Mouse (Mus musculus): ENCODE data around the gene Cyp2j12. TPM values are rescaled to one million over a fixed set of nuclear protein-coding genes. Genes with fewer than 3 reads are reported as not detected.
"Not testable (repeated sequence)": the region's sequence is repeated elsewhere in the genome, so short reads cannot be mapped to it uniquely, and the experiment has no call there.

Cyp2j12 gene
- polyA plus RNA-seq, 1 experiment from 2014 or later, result not detected

DNA sequence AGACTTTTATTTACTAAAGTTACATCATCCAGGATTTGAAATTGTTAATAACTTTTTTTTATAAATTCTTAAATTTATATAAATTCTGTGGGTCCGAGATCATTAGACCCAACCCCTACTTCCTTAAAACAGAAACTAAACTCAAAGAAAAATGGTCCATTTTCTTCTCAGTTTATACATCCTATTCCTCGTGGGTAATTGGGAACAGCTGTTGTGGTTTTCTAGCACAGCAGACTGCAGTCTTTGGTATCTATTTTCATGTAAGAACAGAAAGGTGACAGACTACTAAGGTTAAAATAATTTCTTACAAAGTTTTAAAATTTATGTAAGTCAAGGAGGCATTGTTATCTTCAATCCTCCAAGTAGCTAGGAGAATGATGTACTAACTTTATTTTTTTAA lies 44.1 kb downstream of the Cyp2j12 start:
- WGBS, result 48% methylated on average over 2 of the region's 2 CpGs
- ATAC-seq (replicated peaks; ENCODE audit: low FRiP score, low TSS enrichment, low read depth), result no peak
- no peak for DNase-seq (ENCODE audit: low spot score)
- Histone ChIP-seq H3K9ac (ENCODE audit: low read length) (no peak overlapping the region), H3K9me3 (ENCODE audit: control insufficient read depth, low read length) (no peaks in the 10 kb centered on the region), H3K4me1 (replicated peaks; ENCODE audit: control insufficient read depth, insufficient read depth, low read length) (no peaks in the 10 kb centered on the region), H3K36me3 (ENCODE audit: control insufficient read depth, insufficient read depth, low read length) (no peaks in the 10 kb centered on the region), H3K27me3 (replicated peaks; ENCODE audit: control insufficient read depth, insufficient read depth, low read length) (no peaks in the 10 kb centered on the region), H3K4me2 (ENCODE audit: low read length) (no peak overlapping the region), H3K4me3 (ENCODE audit: low read depth, low read length) (no peak overlapping the region), H3K27ac (ENCODE audit: low read depth) (no peak overlapping the region)

DNA sequence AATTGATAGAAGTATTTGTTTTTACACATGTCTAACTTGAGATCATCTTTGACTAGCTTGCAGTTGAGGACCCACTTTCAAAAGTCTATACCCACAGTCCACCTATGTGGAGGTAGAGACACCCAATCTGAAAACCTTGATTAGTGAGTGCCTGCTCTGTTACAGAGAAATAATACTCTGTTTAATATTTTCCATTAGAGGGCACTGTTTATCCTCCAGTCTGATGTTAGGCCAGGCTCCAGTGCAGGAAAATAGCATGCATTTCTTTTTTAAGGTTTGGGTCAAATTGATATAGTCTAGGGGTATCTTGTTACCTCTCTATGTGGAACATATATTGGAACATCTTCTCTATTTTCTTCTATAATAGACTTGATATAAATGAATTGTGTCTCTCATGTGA lies 49.1 kb downstream of the Cyp2j12 start:
- Histone ChIP-seq H3K4me1 (replicated peaks; ENCODE audit: control insufficient read depth, insufficient read depth, low read length) (no peaks in the 10 kb centered on the region), H3K4me2 (ENCODE audit: low read length) (no peak overlapping the region), H3K9ac (ENCODE audit: low read length) (no peak overlapping the region), H3K4me3 (ENCODE audit: low read depth, low read length) (no peak overlapping the region), H3K27me3 (replicated peaks; ENCODE audit: control insufficient read depth, insufficient read depth, low read length) (no peaks in the 10 kb centered on the region), H3K36me3 (ENCODE audit: control insufficient read depth, insufficient read depth, low read length) (no peaks in the 10 kb centered on the region), H3K9me3 (ENCODE audit: control insufficient read depth, low read length) (no peaks in the 10 kb centered on the region), H3K27ac (ENCODE audit: low read depth) (no peak overlapping the region)
- ATAC-seq (replicated peaks; ENCODE audit: low FRiP score, low TSS enrichment, low read depth) (no peak), DNase-seq (ENCODE audit: low spot score) (no peak)

DNA sequence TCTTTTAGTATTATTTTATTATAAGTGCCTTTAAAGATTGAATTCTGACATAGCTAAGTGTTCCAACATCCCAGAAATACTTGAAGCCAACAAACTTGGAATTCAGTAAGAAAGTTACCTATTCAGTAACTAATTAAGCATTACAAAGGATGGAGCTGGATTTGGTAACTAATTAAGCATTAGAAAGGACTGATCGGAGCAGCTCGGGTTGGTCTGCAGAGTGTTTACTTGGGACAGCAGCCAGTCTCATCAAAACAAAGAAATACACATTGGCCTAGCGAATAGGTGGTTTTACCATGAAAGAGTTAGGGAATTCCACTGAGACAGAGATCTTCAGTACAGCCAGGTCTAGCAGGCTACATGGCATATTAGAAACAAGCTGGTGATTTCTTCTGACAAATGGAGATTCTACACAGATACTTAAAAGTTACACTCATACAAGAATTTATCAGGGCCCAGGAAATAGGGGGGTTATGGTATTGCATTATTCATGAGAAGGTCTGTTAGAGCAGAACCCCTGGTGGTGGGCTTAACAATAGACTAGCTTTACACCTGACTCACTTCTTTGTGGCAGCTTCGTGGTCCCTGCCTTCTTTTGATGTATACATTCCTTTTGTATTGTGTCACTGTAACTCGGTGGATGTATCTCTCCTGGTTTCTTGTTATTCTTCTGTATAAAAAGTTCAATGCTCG lies 51.5 kb downstream of the Cyp2j12 start:
- H3K9me3 ChIP-seq (ENCODE audit: control insufficient read depth, low read length); H3K36me3 ChIP-seq (ENCODE audit: control insufficient read depth, insufficient read depth, low read length); H3K27me3 ChIP-seq (replicated peaks; ENCODE audit: control insufficient read depth, insufficient read depth, low read length); H3K4me2 ChIP-seq (ENCODE audit: low read length); H3K4me3 ChIP-seq (ENCODE audit: low read depth, low read length); H3K4me1 ChIP-seq (replicated peaks; ENCODE audit: control insufficient read depth, insufficient read depth, low read length); H3K9ac ChIP-seq (ENCODE audit: low read length); DNase-seq (ENCODE audit: low spot score); H3K27ac ChIP-seq (ENCODE audit: low read depth); ATAC-seq (replicated peaks; ENCODE audit: low FRiP score, low TSS enrichment, low read depth): not testable (repeated sequence)
- WGBS, result 65% methylated on average over 6 of the region's 6 CpGs

GRCm38 (mm10) chr4:96078308-96078707 lies 62.6 kb downstream of the Cyp2j12 start:
- ATAC-seq (replicated peaks; ENCODE audit: low FRiP score, low TSS enrichment, low read depth), result no peak
- no peaks in the 10 kb centered on the region for H3K27me3 ChIP-seq (replicated peaks; ENCODE audit: control insufficient read depth, insufficient read depth, low read length)
- H3K9ac ChIP-seq (ENCODE audit: low read length), result no peak overlapping the region
- DNase-seq (ENCODE audit: low spot score), result no peak
- no peak overlapping the region for H3K27ac ChIP-seq (ENCODE audit: low read depth)
- no peak overlapping the region for H3K4me3 ChIP-seq (ENCODE audit: low read depth, low read length)
- H3K4me2 ChIP-seq (ENCODE audit: low read length), result no peak overlapping the region
- no peaks in the 10 kb centered on the region for H3K9me3 ChIP-seq (ENCODE audit: control insufficient read depth, low read length)
- H3K36me3 ChIP-seq (ENCODE audit: control insufficient read depth, insufficient read depth, low read length), result no peaks in the 10 kb centered on the region
- H3K4me1 ChIP-seq (replicated peaks; ENCODE audit: control insufficient read depth, insufficient read depth, low read length), result no peaks in the 10 kb centered on the region

DNA sequence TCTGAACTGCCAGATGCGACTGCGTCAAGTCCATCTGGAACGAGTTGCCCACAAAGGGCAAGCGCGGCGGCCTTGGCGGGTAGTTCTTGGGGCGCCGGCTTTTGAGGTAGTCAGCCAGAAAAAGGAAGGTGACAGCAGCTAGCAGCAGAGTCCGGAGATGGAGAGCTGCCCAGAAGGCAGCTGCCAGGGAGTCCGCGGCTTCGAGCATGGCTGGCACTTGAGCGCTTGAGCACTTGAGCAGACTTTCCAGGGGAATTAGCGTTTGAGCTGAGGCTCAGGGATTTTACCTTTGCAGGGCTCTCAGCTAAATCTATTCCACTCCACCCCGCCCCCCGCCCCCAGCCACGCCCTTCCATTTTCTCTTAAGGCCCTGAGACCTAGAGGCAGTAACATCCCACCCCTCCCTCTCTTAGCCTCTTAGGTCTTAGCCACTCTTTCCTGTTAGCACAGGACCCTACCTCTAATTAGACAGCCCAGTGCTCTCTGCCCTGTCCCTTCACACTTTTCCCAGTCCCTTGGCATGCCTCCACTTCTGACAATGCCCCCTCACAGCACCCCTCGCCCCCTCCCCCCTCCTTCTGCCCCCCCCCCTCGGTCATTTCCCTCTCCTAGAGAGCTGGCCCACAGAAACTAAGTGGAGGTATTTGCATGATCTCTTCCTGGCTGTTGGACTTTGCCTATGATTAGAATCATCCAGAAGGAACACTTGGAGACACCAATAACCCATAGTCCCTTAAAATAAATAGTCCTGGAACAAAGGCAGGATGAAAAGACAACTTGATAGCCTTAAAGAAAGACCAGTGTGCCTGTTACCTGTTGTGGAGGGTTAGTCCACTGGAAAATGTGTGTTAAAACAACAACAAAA lies 63.5 kb downstream of the Cyp2j12 start, which contains the start of gene Cyp2j13:
Cyp2j13 (minus strand) TSS at position 286 of the 865 bp plus-strand sequence.
- 9% methylated on average over 19 of the region's 20 CpGs for WGBS
- Histone ChIP-seq H3K9ac (ENCODE audit: low read length) (no peak within 1 kb of the TSS), H3K4me2 (ENCODE audit: low read length) (peak within 1 kb of the TSS; percentile 37), H3K27me3 (replicated peaks; ENCODE audit: control insufficient read depth, insufficient read depth, low read length) (no peaks in the 10 kb centered on the region), H3K9me3 (ENCODE audit: control insufficient read depth, low read length) (no peaks in the 10 kb centered on the region), H3K4me3 (ENCODE audit: low read depth, low read length) (no peak within 1 kb of the TSS), H3K4me1 (replicated peaks; ENCODE audit: control insufficient read depth, insufficient read depth, low read length) (no peaks in the 10 kb centered on the region), H3K36me3 (ENCODE audit: control insufficient read depth, insufficient read depth, low read length) (no peaks in the 10 kb centered on the region), H3K27ac (ENCODE audit: low read depth) (no peak within 1 kb of the TSS)
- ATAC-seq (replicated peaks; ENCODE audit: low FRiP score, low TSS enrichment, low read depth) (peak; percentile 55; the same call in 1 of the 2 replicates), DNase-seq (ENCODE audit: low spot score) (no peak)

DNA sequence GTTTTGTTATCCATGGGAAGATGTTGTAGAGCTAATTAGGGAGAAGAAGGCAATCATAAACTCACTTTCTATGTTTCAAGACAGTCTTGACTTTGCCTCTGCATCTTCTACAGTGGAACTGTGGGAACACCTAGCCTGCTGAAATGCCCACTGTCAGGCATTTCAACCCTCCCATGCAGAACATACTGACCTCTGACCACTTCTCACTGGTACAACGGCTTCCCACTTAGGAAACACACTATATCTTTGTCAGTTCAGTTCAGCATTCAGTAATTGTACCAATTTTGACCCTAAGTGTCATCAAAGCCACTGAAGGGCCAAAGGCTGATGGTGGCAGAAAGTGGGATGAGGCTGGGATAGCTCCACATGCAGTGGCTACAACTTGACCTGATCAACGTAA lies 78.9 kb downstream of the Cyp2j12 start:
- ATAC-seq (replicated peaks; ENCODE audit: low FRiP score, low TSS enrichment, low read depth) (no peak), DNase-seq (ENCODE audit: low spot score) (no peak)
- H3K36me3 ChIP-seq (ENCODE audit: control insufficient read depth, insufficient read depth, low read length), result no peaks in the 10 kb centered on the region
- H3K9ac ChIP-seq (ENCODE audit: low read length), result no peak overlapping the region
- H3K4me1 ChIP-seq (replicated peaks; ENCODE audit: control insufficient read depth, insufficient read depth, low read length), result no peaks in the 10 kb centered on the region
- WGBS, result 83% methylated on average over 2 of the region's 2 CpGs
- no peaks in the 10 kb centered on the region for H3K27me3 ChIP-seq (replicated peaks; ENCODE audit: control insufficient read depth, insufficient read depth, low read length)
- no peak overlapping the region for H3K4me3 ChIP-seq (ENCODE audit: low read depth, low read length)
- no peaks in the 10 kb centered on the region for H3K9me3 ChIP-seq (ENCODE audit: control insufficient read depth, low read length)
- no peak overlapping the region for H3K4me2 ChIP-seq (ENCODE audit: low read length)
- no peak overlapping the region for H3K27ac ChIP-seq (ENCODE audit: low read depth)

DNA sequence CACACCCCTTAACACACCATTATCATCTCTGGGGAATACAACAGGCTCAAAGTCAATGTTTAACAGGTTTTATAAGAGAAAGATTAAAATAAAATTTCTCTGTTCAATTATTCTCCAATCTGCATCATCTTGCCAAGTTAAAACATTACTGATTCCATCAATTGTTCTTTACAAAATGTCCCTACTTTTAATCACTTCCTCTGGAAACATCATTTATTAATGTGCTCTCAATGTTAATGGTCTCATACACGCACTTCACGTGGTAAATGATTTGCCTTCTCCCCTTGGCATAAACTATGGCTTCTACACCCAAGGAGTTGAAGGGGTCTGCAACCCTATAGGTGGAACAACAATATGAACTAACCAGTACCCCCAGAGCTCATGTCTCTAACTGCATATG lies 80.8 kb downstream of the Cyp2j12 start:
- no peak overlapping the region for H3K9ac ChIP-seq (ENCODE audit: low read length)
- DNase-seq (ENCODE audit: low spot score), result no peak
- no peak overlapping the region for H3K27ac ChIP-seq (ENCODE audit: low read depth)
- no peak overlapping the region for H3K4me3 ChIP-seq (ENCODE audit: low read depth, low read length)
- H3K4me2 ChIP-seq (ENCODE audit: low read length), result no peak overlapping the region
- H3K27me3 ChIP-seq (replicated peaks; ENCODE audit: control insufficient read depth, insufficient read depth, low read length), result no peaks in the 10 kb centered on the region
- no peaks in the 10 kb centered on the region for H3K36me3 ChIP-seq (ENCODE audit: control insufficient read depth, insufficient read depth, low read length)
- WGBS, result 86% methylated on average over 2 of the region's 2 CpGs
- H3K9me3 ChIP-seq (ENCODE audit: control insufficient read depth, low read length), result no peaks in the 10 kb centered on the region
- no peaks in the 10 kb centered on the region for H3K4me1 ChIP-seq (replicated peaks; ENCODE audit: control insufficient read depth, insufficient read depth, low read length)
- ATAC-seq (replicated peaks; ENCODE audit: low FRiP score, low TSS enrichment, low read depth), result no peak
